Mouse (Mus musculus) CH12.LX (cell line): Measurements from ENCODE around the gene St6galnac1. TPM values are rescaled to one million over a fixed set of nuclear protein-coding genes. Genes with fewer than 3 reads are reported as not detected.
"Not testable (repeated sequence)": the region's sequence is repeated elsewhere in the genome, so short reads cannot be mapped to it uniquely, and the experiment has no call there.

ENCODE experiments used
- DNase-seq: peaks from one replicate; pipeline ENCODE4 v3.0.0-alpha.2; 2013; ENCODE audit errors: extremely low read depth
- H3K27ac ChIP-seq: 2 replicates; pipeline ENCODE4 v1.5.1; 2012; ENCODE audit warnings: low read depth, mild to moderate bottlenecking, control low read depth, moderate library complexity; ENCODE audit not compliant: insufficient read depth
- H3K27me3 ChIP-seq: replicated peaks from 2 replicates; pipeline ENCODE3; 2012; ENCODE audit warnings: inconsistent platforms
- H3K36me3 ChIP-seq, 2 experiments: replicated peaks in 1 of 2; 2 replicates each; pipeline versions ENCODE3 to v1.6.1; 2012; ENCODE audit warnings: inconsistent platforms in 1 of 2, low read length in 1 of 2, mild to moderate bottlenecking in 1 of 2, mixed read lengths in 1 of 2, moderate library complexity in 1 of 2; ENCODE audit not compliant: control insufficient read depth in 1 of 2, insufficient read depth in 1 of 2
- H3K4me1 ChIP-seq, 2 experiments: 2 replicates each; pipeline ENCODE4 v1.6.1; 2012; ENCODE audit warnings: inconsistent platforms in 1 of 2, moderate library complexity in 1 of 2; ENCODE audit not compliant: insufficient read depth in 2 of 2, control insufficient read depth in 1 of 2
- H3K4me2 ChIP-seq: 2 replicates; pipeline ENCODE4 v1.6.1; 2012; ENCODE audit warnings: low read depth, mild to moderate bottlenecking, control low read depth; ENCODE audit not compliant: poor library complexity, insufficient read depth, severe bottlenecking
- H3K4me3 ChIP-seq, 3 experiments: fragments of 150-350 bp in 1 of 3; sonication (generic) in 1 of 3; replicated peaks in 1 of 3; 2 replicates each; pipeline versions ENCODE3 to v1.5.1; 2011 to 2012; ENCODE audit warnings: low read depth in 2 of 3, low read length in 2 of 3, mild to moderate bottlenecking in 2 of 3, moderate library complexity in 2 of 3, control low read depth in 1 of 3, improper control_type of control experiment in 1 of 3, inconsistent platforms in 1 of 3, mixed read lengths in 1 of 3; ENCODE audit not compliant: poor library complexity in 1 of 3
- H3K79me2 ChIP-seq: replicated peaks from 2 replicates; pipeline ENCODE4 v1.6.1; 2012; ENCODE audit warnings: mild to moderate bottlenecking, moderate library complexity; ENCODE audit not compliant: control insufficient read depth, poor library complexity, insufficient read depth, severe bottlenecking; ENCODE audit errors: extremely low read depth
- H3K9ac ChIP-seq: 2 replicates; pipeline ENCODE4 v1.6.1; 2012; ENCODE audit warnings: low read depth, mild to moderate bottlenecking, control low read depth, moderate library complexity; ENCODE audit not compliant: insufficient read depth
- H3K9me3 ChIP-seq: replicated peaks from 2 replicates; pipeline ENCODE3; 2012; ENCODE audit warnings: low read length, inconsistent platforms, mixed read lengths
- E2F4 ChIP-seq: IDR thresholded peaks from 2 replicates; pipeline ENCODE4 v1.6.1; 2011; ENCODE audit warnings: low read depth, low read length, improper control_type of control experiment; ENCODE audit not compliant: insufficient replicate concordance
- HCFC1 ChIP-seq: IDR thresholded peaks from 2 replicates; pipeline ENCODE4 v1.6.1; 2012; ENCODE audit warnings: low read depth, mild to moderate bottlenecking, inconsistent platforms, low read length, improper control_type of control experiment
- JUND ChIP-seq: conservative IDR thresholded peaks from 2 replicates; pipeline ENCODE4 v1.6.1; 2011; ENCODE audit warnings: low read depth, low read length, improper control_type of control experiment
- KAT2A ChIP-seq: IDR thresholded peaks from 2 replicates; pipeline ENCODE4 v1.6.1; 2012; ENCODE audit warnings: low read length, improper control_type of control experiment, inconsistent platforms; ENCODE audit not compliant: insufficient replicate concordance
- MAX ChIP-seq: IDR thresholded peaks from 2 replicates; pipeline ENCODE4 v1.6.1; 2011; ENCODE audit warnings: low read length, improper control_type of control experiment
- MXI1 ChIP-seq: IDR thresholded peaks from 2 replicates; pipeline ENCODE4 v1.6.1; 2011; ENCODE audit warnings: mild to moderate bottlenecking, low read depth, low read length, improper control_type of control experiment
- NELFE ChIP-seq: IDR thresholded peaks from 2 replicates; pipeline ENCODE4 v1.6.1; 2011; ENCODE audit warnings: low read depth, low read length, improper control_type of control experiment
- PAX5 ChIP-seq: IDR thresholded peaks from 2 replicates; pipeline ENCODE4 v1.6.1; 2012; ENCODE audit warnings: low read length, inconsistent platforms, mixed read lengths
- POLR2A ChIP-seq: IDR thresholded peaks from 2 replicates; pipeline ENCODE4 v1.6.1; 2011; ENCODE audit warnings: low read depth, mild to moderate bottlenecking, improper control_type of control experiment, low read length
- UBTF ChIP-seq: IDR thresholded peaks from 2 replicates; pipeline ENCODE4 v1.6.1; 2012; ENCODE audit warnings: low read depth, mild to moderate bottlenecking, inconsistent platforms, low read length, improper control_type of control experiment, moderate library complexity
- USF1 ChIP-seq: IDR thresholded peaks from 2 replicates; pipeline ENCODE4 v1.6.1; 2014; ENCODE audit warnings: low read depth, mild to moderate bottlenecking, inconsistent platforms, low read length, improper control_type of control experiment
- ZMIZ1 ChIP-seq: IDR thresholded peaks from 2 replicates; pipeline ENCODE4 v1.6.1; 2012; ENCODE audit warnings: low read depth, mild to moderate bottlenecking, inconsistent platforms, low read length, improper control_type of control experiment
- dilution Hi-C: fragments of 300-500 bp; cut with MboI; formaldehyde crosslinking; loops from 2 replicates; pipeline ENCODE4 v1.14.3; 2020; ENCODE audit warnings: low sequenced_read_pairs; ENCODE audit not compliant: extremely low pct_unique_long_range_greater_than_20kb, extremely low pct_ligation_motif_present
- in situ Hi-C: fragments of 300-500 bp; cut with MboI; formaldehyde crosslinking; loops from 3 replicates; pipeline ENCODE4 v1.14.3; 2019; ENCODE audit warnings: low sequenced_read_pairs, low pct_ligation_motif_present, low pct_unique_long_range_greater_than_20kb, mixed read lengths
- polyA plus RNA-seq: library from polyadenylated mRNA; unstranded; fragments of >175 nt; gene quantifications from 2 replicates; pipeline ENCODE4 v1.2.1, GENCODE M21; 2012; ENCODE audit warnings: low read depth; ENCODE audit not compliant: insufficient read length
- total RNA-seq, 2 experiments: library from RNA; depleted of rRNA; stranded (reverse); fragments of 300-350 nt in 1 of 2; fragments of >200 nt in 1 of 2; gene quantifications; 2 replicates each; pipeline ENCODE4 v1.2.3; 2012 to 2014

Gene St6galnac1
- total RNA-seq (2012; rRNA removed) = not detected in 2 replicates
- not detected in 2 replicates for total RNA-seq (2014; rRNA removed)
- polyA plus RNA-seq = not detected in 2 replicates

DNA sequence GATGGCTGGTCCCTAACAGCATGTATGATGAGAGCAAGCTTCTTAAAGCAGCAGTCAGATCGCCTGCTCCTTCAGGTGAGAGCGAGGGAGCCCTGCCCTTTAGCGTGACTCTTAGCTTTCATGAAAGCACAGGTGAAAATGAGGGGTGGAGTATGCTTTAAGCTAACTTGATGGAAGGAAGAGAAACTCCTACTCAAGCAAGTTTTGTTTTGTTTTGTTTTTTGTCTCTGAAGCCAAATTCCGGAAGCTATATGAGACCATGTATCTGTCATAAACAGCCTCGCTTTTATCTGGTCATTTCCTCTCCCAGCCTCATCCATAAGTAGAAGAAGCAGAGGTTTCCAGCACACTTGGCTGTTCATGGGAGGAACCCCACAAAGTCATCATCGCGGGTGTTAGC, at the start of gene St6galnac1:
Gene St6galnac1 (minus strand): TSS at position 101 of the 400 bp plus-strand sequence.
- Histone ChIP-seq H3K79me2 (no peaks in the 10 kb centered on the region), H3K4me3 (no peak within 1 kb of the TSS), H3K36me3 (no peaks in the 10 kb centered on the region), H3K4me2 (no peak within 1 kb of the TSS), H3K4me1 (peaks cover 4 to 6% of the 10 kb centered on the region in 2 experiments; a peak in 2 of 4 replicates), H3K9me3 (no peaks in the 10 kb centered on the region), H3K27me3 (peaks cover 2% of the 10 kb centered on the region), H3K27ac (no peak within 1 kb of the TSS), H3K9ac (no peak within 1 kb of the TSS)
- TF ChIP-seq USF1 = no peak
- TF ChIP-seq KAT2A = no peak
- no peak for TF ChIP-seq JUND
- dilution Hi-C loops = no loop called here
- in situ Hi-C loops = no loop called here
- DNase-seq = no peak

DNA sequence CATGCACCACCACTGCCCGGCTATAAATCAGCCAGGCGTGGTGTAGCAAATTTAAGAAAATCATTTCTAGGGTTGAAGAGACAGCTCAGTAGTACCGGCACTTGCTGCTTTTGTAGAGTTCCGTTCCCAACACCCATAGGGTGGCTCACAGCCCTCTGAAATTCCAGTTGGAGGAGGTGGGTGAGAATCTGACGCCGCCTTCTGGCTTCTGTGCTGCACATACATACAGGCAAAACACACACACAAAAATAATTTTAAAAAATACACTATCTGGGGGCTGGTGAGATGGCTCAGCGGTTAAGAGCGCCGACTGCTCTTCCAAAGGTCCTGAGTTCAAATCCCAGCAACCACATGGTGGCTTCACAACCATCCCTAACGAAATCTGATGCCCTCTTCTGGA, 48.6 kb upstream of the St6galnac1 start:
- H3K4me3 ChIP-seq, H3K36me3 ChIP-seq, H3K27ac ChIP-seq, in situ Hi-C loops, H3K9me3 ChIP-seq, H3K79me2 ChIP-seq, H3K9ac ChIP-seq, H3K4me2 ChIP-seq, H3K4me1 ChIP-seq, DNase-seq, dilution Hi-C loops, H3K27me3 ChIP-seq: not testable (repeated sequence)

DNA sequence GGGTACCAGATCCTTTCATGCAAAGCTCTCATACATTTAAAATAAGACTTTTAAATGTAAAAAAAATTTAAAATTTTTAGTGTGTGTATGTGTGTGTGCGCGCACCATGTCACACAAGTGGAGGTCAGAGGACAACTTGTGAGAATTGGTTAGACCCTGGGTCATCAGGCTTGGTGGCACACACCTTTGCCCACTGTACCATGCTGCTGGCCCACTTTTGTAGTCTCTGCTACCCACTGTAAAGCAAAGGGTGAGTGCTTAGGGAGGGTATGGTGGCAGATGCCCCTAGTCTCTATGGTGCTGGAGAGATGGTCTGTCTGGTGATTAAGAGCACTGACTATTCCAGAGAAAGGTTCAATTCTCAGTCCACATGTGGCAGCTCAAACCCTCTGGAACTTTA, 47.9 kb upstream of the St6galnac1 start:
- Histone ChIP-seq H3K79me2 (no peaks in the 10 kb centered on the region), H3K9me3 (no peaks in the 10 kb centered on the region), H3K27me3 (no peaks in the 10 kb centered on the region), H3K4me3 (no peak overlapping the region), H3K9ac (no peak overlapping the region), H3K27ac (no peak overlapping the region), H3K4me2 (no peak overlapping the region), H3K36me3 (no peaks in the 10 kb centered on the region), H3K4me1 (no peaks in the 10 kb centered on the region)
- in situ Hi-C loops (no loop called here), dilution Hi-C loops (no loop called here)
- TF ChIP-seq MAX (no peak), E2F4 (no peak), UBTF (no peak), POLR2A (no peak), KAT2A (no peak), MXI1 (no peak), HCFC1 (no peak), NELFE (no peak), PAX5 (no peak), ZMIZ1 (no peak)
- DNase-seq = no peak
